Mouse (Mus musculus): ENCODE results near the gene Krtap24-1.

GRCm38 (mm10) chr16:88572904-88573404, 39.1 kb downstream of the Krtap24-1 start:
- TF ChIP-seq CTCF (IDR thresholded peaks at IDR 0.05; ENCODE audit: low read depth) (no peak), EP300 (optimal IDR thresholded peaks at IDR 0.05) (no peak)

Data from stomach, postnatal 0 days (tissue).